Mouse (Mus musculus) myocyte (in vitro differentiated cells): ENCODE results near the gene Gm5134.

Experiments
- MYOG ChIP-seq, 3 experiments: IDR thresholded peaks; one replicate each; pipeline ENCODE4 v1.6.1; 2011; ENCODE audit warnings: control low read depth in 2 of 3, low read depth in 2 of 3, mild to moderate bottlenecking in 2 of 3; ENCODE audit not compliant: insufficient read length in 2 of 3, control insufficient read depth in 1 of 3, insufficient read depth in 1 of 3
- POLR2A ChIP-seq: IDR thresholded peaks from one replicate; pipeline ENCODE4 v1.6.1; 2011; ENCODE audit warnings: low read depth, mild to moderate bottlenecking, control low read depth, moderate library complexity; ENCODE audit not compliant: insufficient read length
- USF1 ChIP-seq: IDR thresholded peaks from one replicate; pipeline ENCODE4 v1.6.1; 2011; ENCODE audit warnings: low read depth, mild to moderate bottlenecking, control low read depth, moderate library complexity

DNA sequence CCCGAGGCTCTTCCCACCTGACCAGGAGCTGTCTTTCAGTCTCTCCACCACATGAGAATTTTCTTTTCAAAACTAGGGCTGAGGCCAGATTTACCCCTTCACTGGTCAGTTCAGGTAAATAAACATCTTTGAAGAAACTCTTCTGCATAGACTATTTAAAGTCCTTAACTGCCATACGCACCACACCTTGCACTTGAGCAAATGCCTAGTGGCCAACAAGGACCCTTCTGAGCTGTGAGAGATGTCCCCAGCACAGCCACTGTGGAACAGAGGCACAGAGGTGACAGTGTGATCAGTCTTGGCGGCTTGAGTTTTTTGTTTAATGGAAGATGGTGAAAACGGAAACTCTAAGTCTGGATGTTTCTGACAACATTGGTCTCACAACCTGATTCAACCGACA is 35.3 kb upstream of the Gm5134 start:
- TF ChIP-seq MYOG (IDR thresholded peaks at IDR 0.05; ENCODE audit: control insufficient read depth in 1 of 3, insufficient read depth in 1 of 3, insufficient read length in 2 of 3, low read depth in 2 of 3) (no peak), POLR2A (no peak), USF1 (no peak)
